Mouse (Mus musculus) olfactory bulb, adult 2 months (tissue): ENCODE data around the gene Ddah1.

Experiments used
- CTCF ChIP-seq: fragments of 200-500 bp; IDR thresholded peaks from 2 replicates; pipeline ENCODE4 v1.5.1; 2012; ENCODE audit warnings: low read depth, mild to moderate bottlenecking, low read length, moderate library complexity; ENCODE audit not compliant: insufficient read depth
- POLR2A ChIP-seq: fragments of 200-500 bp; IDR thresholded peaks from 2 replicates; pipeline ENCODE4 v1.6.1; 2012; ENCODE audit warnings: mild to moderate bottlenecking, low read depth, low read length, moderate library complexity; ENCODE audit not compliant: insufficient read depth

GRCm38 (mm10) chr3:145779279-145779973 is 21.0 kb downstream of the Ddah1 start:
- no peak for TF ChIP-seq POLR2A
- no peak for TF ChIP-seq CTCF
